Mouse (Mus musculus) kidney, adult 2 months (tissue): Measurements from ENCODE around the gene Rreb1.

Experiments used
- CTCF ChIP-seq: fragments of 200-500 bp; conservative IDR thresholded peaks from 2 replicates; pipeline ENCODE4 v1.5.1; 2011; ENCODE audit warnings: low read depth, mild to moderate bottlenecking, control low read depth, low read length, moderate library complexity, mixed read lengths; ENCODE audit not compliant: insufficient read depth, insufficient read length
- POLR2A ChIP-seq: fragments of 200-500 bp; IDR thresholded peaks from one replicate; pipeline ENCODE4 v1.6.1; 2011; ENCODE audit warnings: low read depth, low read length, control low read depth

GRCm38 (mm10) chr13:37918336-37919261 is 140.4 kb downstream of the Rreb1 start:
- TF ChIP-seq CTCF (no peak), POLR2A (no peak)
